Mouse (Mus musculus) thymus, postnatal 36 days (tissue): ENCODE results near the gene Sec14l4.
A peak's percentile ranks its signal among the peaks of the same experiment; 100 is the strongest.
"Not testable (repeated sequence)": the region's sequence is repeated elsewhere in the genome, so short reads cannot be mapped to it uniquely, and the experiment has no call there.

Experiments used
- DNase-seq, 2 experiments: peaks; one replicate each; pipeline ENCODE4 v3.0.0; 2022; ENCODE audit warnings: mixed read lengths in 2 of 2

Sec14l4 gene

GRCm38 (mm10) chr11:4031126-4031941, at the start of gene Sec14l4:
Gene Sec14l4, plus strand, starts transcription at chr11:4031462.
- no peak for DNase-seq

GRCm38 (mm10) chr11:3981536-3981935, 49.7 kb upstream of the Sec14l4 start:
- no peak for DNase-seq

GRCm38 (mm10) chr11:3982275-3983209, 48.7 kb upstream of the Sec14l4 start:
- no peak for DNase-seq

GRCm38 (mm10) chr11:3983291-3983862, 47.9 kb upstream of the Sec14l4 start, which contains the start of gene Gal3st1:
Gene Gal3st1, plus strand, starts transcription at chr11:3983636.
- DNase-seq: no peak

GRCm38 (mm10) chr11:3983863-3984745, 47.2 kb upstream of the Sec14l4 start:
- DNase-seq: no peak

- DNase-seq: no peak
Observed at GRCm38 (mm10) chr11:3989748-3990147, 41.5 kb upstream of the Sec14l4 start.

- no peak for DNase-seq
Observed at GRCm38 (mm10) chr11:3993132-3993531, 38.1 kb upstream of the Sec14l4 start.

GRCm38 (mm10) chr11:3993914-3994313, 37.3 kb upstream of the Sec14l4 start:
- DNase-seq: no peak

GRCm38 (mm10) chr11:3995511-3995910, 35.8 kb upstream of the Sec14l4 start:
- DNase-seq: no peak

- DNase-seq: no peak
Observed at GRCm38 (mm10) chr11:3996840-3997239, 34.4 kb upstream of the Sec14l4 start.

- DNase-seq: no peak
Observed at GRCm38 (mm10) chr11:3997978-3998720, 33.1 kb upstream of the Sec14l4 start.

- no peak for DNase-seq
Observed at GRCm38 (mm10) chr11:3999547-3999946, 31.7 kb upstream of the Sec14l4 start.

- peak; percentile 46 to 54 for DNase-seq
Observed at GRCm38 (mm10) chr11:4001603-4002002, 29.7 kb upstream of the Sec14l4 start.

GRCm38 (mm10) chr11:4005220-4005805, 25.9 kb upstream of the Sec14l4 start:
- DNase-seq: no peak

- no peak for DNase-seq
Observed at GRCm38 (mm10) chr11:4006462-4006861, 24.8 kb upstream of the Sec14l4 start.

GRCm38 (mm10) chr11:4012616-4013015, 18.6 kb upstream of the Sec14l4 start:
- no peak for DNase-seq

- DNase-seq: not testable (repeated sequence)
Observed at GRCm38 (mm10) chr11:4015796-4016195, 15.5 kb upstream of the Sec14l4 start.

- not testable (repeated sequence) for DNase-seq
Observed at GRCm38 (mm10) chr11:4022111-4022510, 9.2 kb upstream of the Sec14l4 start.

- DNase-seq: no peak
Observed at GRCm38 (mm10) chr11:4023321-4023720, 7.9 kb upstream of the Sec14l4 start.

GRCm38 (mm10) chr11:4027066-4027465, 4.2 kb upstream of the Sec14l4 start:
- no peak for DNase-seq
